9 mouse cellular contexts compared by ENCODE assay signal in the genomic region with DNA sequence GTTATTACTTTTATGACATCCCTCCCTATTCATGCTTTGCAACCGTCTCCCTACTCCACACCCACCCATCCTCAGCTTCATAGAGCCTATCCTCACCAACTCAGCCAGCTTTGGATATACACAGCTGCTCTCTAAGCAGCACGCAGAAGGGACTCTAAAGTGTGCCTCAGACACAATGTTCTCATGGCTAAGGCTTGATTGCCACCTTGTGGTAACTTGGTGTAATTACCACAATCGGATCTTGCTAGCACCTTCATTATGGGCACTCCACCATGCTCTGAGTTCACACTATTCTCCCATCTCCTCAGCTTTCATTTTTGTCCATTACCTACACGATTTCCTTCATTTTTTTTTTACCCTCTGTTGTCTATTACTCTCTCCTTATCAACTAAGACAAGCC. TPM values are rescaled to one million over a fixed set of nuclear protein-coding genes. Genes with fewer than 3 reads are reported as not detected.
A peak's percentile ranks its signal among the peaks of the same experiment; 100 is the strongest.
DNase-seq lines count a peak whose midpoint lies in the region; TF ChIP-seq lines count a peak whose summit lies in the region.
"Had no signal": no experiment of that assay in that cellular context is flagged by ENCODE, and none has a peak within 500 bp of the region (broad histone marks: within the 10 kb centered on the region; RNA-seq: fewer than 3 reads in every experiment).

No protein-coding gene starts in this region.

- in situ Hi-C loops in ES-E14 (cut with MboI; ENCODE audit: low sequenced_read_pairs in 2 of 2, unreplicated experiment in 2 of 2) = loop anchor here (5.0 to 25.0 kb wide), 4 partner anchors 129 to 382 kb away; no protein-coding TSS in a partner anchor

- no peaks in the 10 kb centered on the region for H3K27me3 ChIP-seq in hindbrain, embryonic 10.5 days (ENCODE audit: insufficient read depth, poor library complexity, severe bottlenecking)
- H3K27me3 ChIP-seq: liver, embryonic 15.5 days had no signal

- TF ChIP-seq CTCF in bone marrow, adult 2 months (IDR thresholded peaks at IDR 0.05; ENCODE audit: control insufficient read depth, insufficient read depth, low read length) = peak; percentile 50
- TF ChIP-seq CTCF in embryonic fibroblast, embryonic 13.5 days (IDR thresholded peaks at IDR 0.05; ENCODE audit: borderline replicate concordance, insufficient read depth, low read length) = peak; percentile 45; the same call in 1 of the 2 replicates
- TF ChIP-seq CTCF in layer of hippocampus, adult 2 months (conservative IDR thresholded peaks at IDR 0.05) = peak; percentile 88
- TF ChIP-seq CTCF in lung, adult 2 months (IDR thresholded peaks at IDR 0.05; ENCODE audit: insufficient read depth, low read length) = peak; percentile 44

- no peaks in the 10 kb centered on the region for H3K4me1 ChIP-seq in ES-E14 (ENCODE audit: control insufficient read depth in 2 of 2, insufficient read depth in 2 of 2, low read length in 2 of 2, poor library complexity in 1 of 2)
- H3K4me1 ChIP-seq in bone marrow, adult 2 months (ENCODE audit: control insufficient read depth, insufficient read depth, low read length) = no peaks in the 10 kb centered on the region
- no peaks in the 10 kb centered on the region for H3K4me1 ChIP-seq in embryonic fibroblast, embryonic 13.5 days (ENCODE audit: control insufficient read depth, insufficient read depth, low read length)
- no peaks in the 10 kb centered on the region for H3K4me1 ChIP-seq in hindbrain, embryonic 10.5 days (replicated peaks)
- H3K4me1 ChIP-seq in lung, adult 2 months (ENCODE audit: control insufficient read depth, insufficient read depth, low read length) = no peaks in the 10 kb centered on the region
- H3K4me1 ChIP-seq: liver, embryonic 15.5 days had no signal

- H3K4me3 ChIP-seq in ES-E14 (ENCODE audit: insufficient read depth in 1 of 2, low read depth in 1 of 2, low read length in 2 of 2, poor library complexity in 1 of 2, severe bottlenecking in 1 of 2) = no peak overlapping the region
- H3K4me3 ChIP-seq in bone marrow, adult 2 months (replicated peaks; ENCODE audit: control insufficient read depth, low read depth, low read length) = no peak overlapping the region
- no peak overlapping the region for H3K4me3 ChIP-seq in embryonic fibroblast, embryonic 13.5 days (ENCODE audit: insufficient read depth, low read length)
- H3K4me3 ChIP-seq in hindbrain, embryonic 10.5 days = no peak overlapping the region
- no peak overlapping the region for H3K4me3 ChIP-seq in layer of hippocampus, adult 2 months
- no peak overlapping the region for H3K4me3 ChIP-seq in lung, adult 2 months (replicated peaks; ENCODE audit: extremely low read depth, low read depth, low read length)
- H3K4me3 ChIP-seq: liver, embryonic 15.5 days had no signal

- no peak for TF ChIP-seq POLR2A in bone marrow, adult 2 months (IDR thresholded peaks at IDR 0.05; ENCODE audit: borderline replicate concordance, control insufficient read depth, low read depth, low read length)
- TF ChIP-seq POLR2A in embryonic fibroblast, embryonic 13.5 days (IDR thresholded peaks at IDR 0.05; ENCODE audit: low read depth, low read length) = no peak
- TF ChIP-seq POLR2A in lung, adult 2 months (IDR thresholded peaks at IDR 0.05; ENCODE audit: borderline replicate concordance, extremely low read depth, low read depth, low read length) = no peak

- no peaks in the 10 kb centered on the region for H3K9me3 ChIP-seq in ES-E14 (ENCODE audit: control insufficient read depth, insufficient read depth, low read depth, low read length)
- no peaks in the 10 kb centered on the region for H3K9me3 ChIP-seq in hindbrain, embryonic 10.5 days
- H3K9me3 ChIP-seq: liver, embryonic 15.5 days had no signal

- no peak overlapping the region for H3K27ac ChIP-seq in ES-E14 (ENCODE audit: insufficient read depth, low read depth, low read length, poor library complexity, severe bottlenecking)
- no peak overlapping the region for H3K27ac ChIP-seq in bone marrow, adult 2 months (ENCODE audit: control insufficient read depth, insufficient read depth, low read depth, low read length, poor library complexity)
- H3K27ac ChIP-seq in embryonic fibroblast, embryonic 13.5 days (ENCODE audit: insufficient read depth, low read length) = no peak overlapping the region
- no peak overlapping the region for H3K27ac ChIP-seq in hindbrain, embryonic 10.5 days
- H3K27ac ChIP-seq in layer of hippocampus, adult 2 months = no peak overlapping the region
- H3K27ac ChIP-seq: liver, embryonic 15.5 days had no signal

- 7% methylated on average over 4 of the region's 4 CpGs for WGBS in bone marrow, adult 2 months
- 3% methylated on average over 4 of the region's 4 CpGs for WGBS in hindbrain, embryonic 10.5 days
- WGBS in lung, adult 2 months = 3% methylated on average over 4 of the region's 4 CpGs

- no peak overlapping the region for H3K9ac ChIP-seq in ES-E14 (ENCODE audit: insufficient read depth, low read depth, low read length, poor library complexity, severe bottlenecking)
- H3K9ac ChIP-seq: liver, embryonic 15.5 days had no signal

- DNase-seq in ES-E14 (ENCODE audit: low read depth, low spot score) = peak; percentile 70
- DNase-seq in hindbrain, embryonic 10.5 days (ENCODE audit: low spot score) = peak; percentile 54
- DNase-seq in layer of hippocampus, adult 2 months (ENCODE audit: low spot score in 2 of 2) = peak; percentile 66 to 69
- DNase-seq in lung, adult 2 months = peak; percentile 18
- DNase-seq in retina, adult 2 months (ENCODE audit: low read depth, low spot score) = peak; percentile 32
- no peak for DNase-seq in urinary bladder, postnatal 25 days (ENCODE audit: low spot score)

- H3K36me3 ChIP-seq in ES-E14 (ENCODE audit: control insufficient read depth, insufficient read depth, low read length, poor library complexity, severe bottlenecking) = no peaks in the 10 kb centered on the region
- no peaks in the 10 kb centered on the region for H3K36me3 ChIP-seq in hindbrain, embryonic 10.5 days
- H3K36me3 ChIP-seq: liver, embryonic 15.5 days had no signal

TF ChIP-seq in ES-E14, 5 proteins besides CTCF, POLR2A, EP300 and RAD21:
- no peak for TF ChIP-seq MAFK (IDR thresholded peaks at IDR 0.05; ENCODE audit: insufficient read depth, low read depth, low read length)
- peak; percentile 80 for TF ChIP-seq ZC3H11A (IDR thresholded peaks at IDR 0.05; ENCODE audit: borderline replicate concordance, low read depth, low read length)

RNA-seq across cellular contexts. Expression of gene Tchhl1, which starts 25.4 kb away (rescaled TPM):
- total RNA-seq in ES-E14 (2012; rRNA removed) = not detected in 2 replicates
- polyA plus RNA-seq in bone marrow, adult 2 months (2011; ENCODE audit: insufficient read depth, insufficient read length, low replicate concordance, missing spikeins) = not detected in 2 replicates
- polyA plus RNA-seq in embryonic fibroblast, embryonic 13.5 days (2011; ENCODE audit: insufficient read length, low read depth, missing spikeins) = not detected in 2 replicates
- polyA plus RNA-seq in hindbrain, embryonic 10.5 days (2016; fragmentation: Nextera tagmentation; extraction: Ambion mirVana) = not detected in 2 replicates
- total RNA-seq in layer of hippocampus, adult 2 months (2021) = not detected
- polyA plus RNA-seq in lung, adult 2 months (2012; rRNA removed) = not detected in 2 replicates
- polyA plus RNA-seq: liver, embryonic 15.5 days had no signal

RNA-seq across cellular contexts. Expression of gene S100a11, which starts 26.3 kb away (rescaled TPM):
- 14.4 and 37.2 TPM in 2 replicates for total RNA-seq in ES-E14 (2012; rRNA removed)
- 170 and 358 TPM in 2 replicates for polyA plus RNA-seq in bone marrow, adult 2 months (2011; ENCODE audit: insufficient read depth, insufficient read length, low replicate concordance, missing spikeins)
- polyA plus RNA-seq in embryonic fibroblast, embryonic 13.5 days (2011; ENCODE audit: insufficient read length, low read depth, missing spikeins) = 1,573 and 1,846 TPM in 2 replicates
- polyA plus RNA-seq in hindbrain, embryonic 10.5 days (2016; fragmentation: Nextera tagmentation; extraction: Ambion mirVana) = 327 and 404 TPM in 2 replicates
- total RNA-seq in layer of hippocampus, adult 2 months (2021) = 1 to 10 TPM; 6.8 to 7.4 TPM
- 232 and 357 TPM in 2 replicates for polyA plus RNA-seq in lung, adult 2 months (2012; rRNA removed)

RNA-seq across cellular contexts. Expression of gene Tchh, which starts 51.9 kb away (rescaled TPM):
- total RNA-seq in ES-E14 (2012; rRNA removed) = 0.58 and 1.3 TPM in 2 replicates
- 0.16 and 0.77 TPM in 2 replicates for polyA plus RNA-seq in bone marrow, adult 2 months (2011; ENCODE audit: insufficient read depth, insufficient read length, low replicate concordance, missing spikeins)
- 0.17 and 0.32 TPM in 2 replicates for polyA plus RNA-seq in embryonic fibroblast, embryonic 13.5 days (2011; ENCODE audit: insufficient read length, low read depth, missing spikeins)
- 0.54 and 0.81 TPM in 2 replicates for polyA plus RNA-seq in hindbrain, embryonic 10.5 days (2016; fragmentation: Nextera tagmentation; extraction: Ambion mirVana)
- total RNA-seq in layer of hippocampus, adult 2 months (2021) = 1 to 10 TPM; 1.4 to 1.6 TPM
- polyA plus RNA-seq in lung, adult 2 months (2012; rRNA removed) = 0.27 and 0.28 TPM in 2 replicates
